Mouse (Mus musculus) neural tube, embryonic 15.5 days (tissue): Measurements from ENCODE around the gene Vmn2r29. TPM values are rescaled to one million over a fixed set of nuclear protein-coding genes. Genes with fewer than 3 reads are reported as not detected.
"Not testable (repeated sequence)": the region's sequence is repeated elsewhere in the genome, so short reads cannot be mapped to it uniquely, and the experiment has no call there.

Experiments used
- ATAC-seq: fragments of 200-750 bp; cut with Nextera tagmentation; 2 replicates; pipeline ENCODE4 v1.8.0; 2017; ENCODE audit warnings: mild to moderate bottlenecking, moderate TSS enrichment, moderate library complexity; ENCODE audit not compliant: low FRiP score
- H3K27ac ChIP-seq: fragments of 300-500 bp; sonication (generic); replicated peaks from 2 replicates; pipeline ENCODE4 v1.5.1; 2015; ENCODE audit warnings: mild to moderate bottlenecking, inconsistent platforms
- H3K27me3 ChIP-seq: fragments of 300-500 bp; sonication (generic); replicated peaks from 2 replicates; pipeline ENCODE4 v1.6.1; 2015; ENCODE audit warnings: inconsistent platforms
- H3K36me3 ChIP-seq: fragments of 300-500 bp; sonication (generic); 2 replicates; pipeline ENCODE4 v1.6.1; 2015; ENCODE audit warnings: inconsistent platforms
- H3K4me1 ChIP-seq: fragments of 300-500 bp; sonication (generic); 2 replicates; pipeline ENCODE4 v1.6.1; 2015; ENCODE audit warnings: inconsistent platforms
- H3K4me2 ChIP-seq: fragments of 300-500 bp; sonication (generic); 2 replicates; pipeline ENCODE4 v1.6.1; 2015; ENCODE audit warnings: inconsistent platforms, mild to moderate bottlenecking, moderate library complexity
- H3K4me3 ChIP-seq: fragments of 300-500 bp; sonication (generic); replicated peaks from 2 replicates; pipeline ENCODE4 v1.5.1; 2015; ENCODE audit warnings: mild to moderate bottlenecking, inconsistent platforms
- H3K9ac ChIP-seq: fragments of 300-500 bp; sonication (generic); replicated peaks from 2 replicates; pipeline ENCODE4 v1.6.1; 2015; ENCODE audit warnings: mild to moderate bottlenecking, inconsistent platforms
- H3K9me3 ChIP-seq: fragments of 300-500 bp; sonication (generic); replicated peaks from 2 replicates; pipeline ENCODE4 v1.6.1; 2016; ENCODE audit warnings: inconsistent platforms
- WGBS: fragments of 180-500 bp; shearing (Covaris S2); methylation state at CpG from one replicate; pipeline ENCODE4 v1.1.7; 2015; ENCODE audit warnings: mixed read lengths; 5-methylcytosine and 5-hydroxymethylcytosine counted together
- polyA plus RNA-seq: library from polyadenylated mRNA; unstranded; fragments of >200 nt; fragmentation: Nextera tagmentation; extraction: Ambion mirVana; gene quantifications from 2 replicates; pipeline ENCODE4 v1.2.1, GENCODE M21; 2015

Vmn2r29 gene
- 1.1 and 2.3 TPM in 2 replicates for polyA plus RNA-seq

GRCm38 (mm10) chr7:7247228-7247627 is at the start of gene Vmn2r29:
TSS of gene Vmn2r29 (minus strand) at chr7:7247328.
- no CpG with 5 or more reads among the region's 1 CpGs for WGBS

GRCm38 (mm10) chr7:7295595-7295994 is 48.5 kb upstream of the Vmn2r29 start:
- Histone ChIP-seq H3K27me3 (no peaks in the 10 kb centered on the region), H3K4me3 (no peak overlapping the region), H3K9me3 (no peaks in the 10 kb centered on the region), H3K4me2 (no peak overlapping the region), H3K9ac (no peak overlapping the region), H3K36me3 (peaks cover 51% of the 10 kb centered on the region), H3K4me1 (peaks cover 7% of the 10 kb centered on the region), H3K27ac (no peak overlapping the region)
- ATAC-seq, result no peak
- WGBS, result 85% methylated on average over 16 of the region's 16 CpGs

More at GRCm38 (mm10) chr7:7247228-7247627, at the start of gene Vmn2r29:
- H3K4me3 ChIP-seq, H3K4me1 ChIP-seq, H3K4me2 ChIP-seq, H3K36me3 ChIP-seq, ATAC-seq, H3K9me3 ChIP-seq, H3K27ac ChIP-seq, H3K9ac ChIP-seq, H3K27me3 ChIP-seq: not testable (repeated sequence)

DNA sequence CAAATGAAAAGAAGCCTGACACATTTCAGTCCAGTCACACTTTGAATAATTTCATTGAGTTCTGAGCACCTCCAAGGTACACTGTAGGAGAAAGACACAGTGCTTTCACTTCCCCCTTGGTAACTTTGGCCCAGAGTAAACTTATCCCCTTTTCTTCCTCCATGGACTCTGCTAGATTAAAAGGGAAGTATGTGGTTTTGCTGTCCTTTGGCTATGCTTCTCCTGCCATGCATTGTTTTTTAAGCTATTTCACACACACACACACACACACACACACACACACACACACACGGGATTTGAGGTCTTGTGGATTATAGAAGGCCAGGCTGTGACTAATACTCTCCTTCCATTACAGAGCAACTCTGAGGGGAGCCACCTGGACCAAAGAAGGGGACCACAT is 34.3 kb upstream of the Vmn2r29 start:
- Histone ChIP-seq H3K27me3 (no peaks in the 10 kb centered on the region), H3K4me1 (no peaks in the 10 kb centered on the region), H3K4me3 (no peak overlapping the region), H3K4me2 (no peak overlapping the region), H3K9ac (no peak overlapping the region), H3K9me3 (0 out of 2 replicates have a peak, but pooled peaks cover 3% of the 10 kb centered on the region), H3K27ac (no peak overlapping the region), H3K36me3 (peaks cover 31% of the 10 kb centered on the region)
- 83% methylated on average over 1 of the region's 1 CpGs for WGBS
- no peak for ATAC-seq

DNA sequence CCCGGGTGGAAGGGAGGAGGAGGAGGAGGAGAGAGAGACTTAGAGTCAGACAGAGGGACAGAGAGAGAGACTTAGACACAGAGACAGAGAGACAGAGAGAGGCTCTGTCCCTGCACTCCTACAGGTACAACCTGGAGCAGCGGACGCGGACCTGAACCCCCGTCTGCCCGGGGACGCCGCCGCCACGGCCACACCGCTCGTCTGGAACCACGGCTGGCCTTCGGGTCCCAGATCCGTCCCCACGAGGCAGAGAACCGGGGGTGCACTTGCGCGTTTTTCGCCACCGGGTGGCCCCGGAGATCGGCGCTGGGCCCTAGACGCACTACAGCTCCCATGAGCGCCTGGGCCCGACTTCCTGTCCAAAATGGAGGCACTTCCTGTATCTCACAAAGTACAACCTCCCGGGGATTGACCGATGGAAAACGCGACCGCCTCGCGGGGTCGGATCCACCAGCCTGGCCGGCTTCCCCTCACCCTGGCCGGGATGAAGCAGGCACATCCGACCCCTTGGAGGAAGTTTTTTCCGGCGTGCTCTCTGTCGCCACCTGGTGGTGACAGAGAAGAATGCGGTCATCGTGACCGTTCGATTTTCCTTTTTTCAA is 30.9 kb upstream of the Vmn2r29 start, which contains the start of gene Gm45844:
Gene Gm45844, minus strand, starts transcription at position 324 of the 602 bp plus-strand sequence.
- 42% methylated on average over 45 of the region's 45 CpGs for WGBS
- peak within 1 kb of the TSS; percentile 30 for H3K9ac ChIP-seq

GRCm38 (mm10) chr7:7277556-7277955 is 30.4 kb upstream of the Vmn2r29 start:
- not testable (repeated sequence) for H3K27me3 ChIP-seq, H3K9me3 ChIP-seq, H3K4me1 ChIP-seq, H3K36me3 ChIP-seq
- peak overlapping the region; percentile 47 for H3K4me2 ChIP-seq
- peak overlapping the region; percentile 41 for H3K4me3 ChIP-seq
- peak overlapping the region; percentile 69 for H3K27ac ChIP-seq
- 41% methylated on average over 24 of the region's 24 CpGs for WGBS
- peak overlapping the region; percentile 30 for H3K9ac ChIP-seq
- peak; percentile 80 for ATAC-seq

More for the DNA sequence above, 30.9 kb upstream of the Vmn2r29 start, which contains the start of gene Gm45844:
- ATAC-seq, result peak; percentile 99
- Histone ChIP-seq H3K4me2 (peak within 1 kb of the TSS; percentile 47), H3K4me3 (peak within 1 kb of the TSS; percentile 41), H3K27ac (peak within 1 kb of the TSS; percentile 69)
- not testable (repeated sequence) for H3K9me3 ChIP-seq, H3K27me3 ChIP-seq, H3K36me3 ChIP-seq, H3K4me1 ChIP-seq

DNA sequence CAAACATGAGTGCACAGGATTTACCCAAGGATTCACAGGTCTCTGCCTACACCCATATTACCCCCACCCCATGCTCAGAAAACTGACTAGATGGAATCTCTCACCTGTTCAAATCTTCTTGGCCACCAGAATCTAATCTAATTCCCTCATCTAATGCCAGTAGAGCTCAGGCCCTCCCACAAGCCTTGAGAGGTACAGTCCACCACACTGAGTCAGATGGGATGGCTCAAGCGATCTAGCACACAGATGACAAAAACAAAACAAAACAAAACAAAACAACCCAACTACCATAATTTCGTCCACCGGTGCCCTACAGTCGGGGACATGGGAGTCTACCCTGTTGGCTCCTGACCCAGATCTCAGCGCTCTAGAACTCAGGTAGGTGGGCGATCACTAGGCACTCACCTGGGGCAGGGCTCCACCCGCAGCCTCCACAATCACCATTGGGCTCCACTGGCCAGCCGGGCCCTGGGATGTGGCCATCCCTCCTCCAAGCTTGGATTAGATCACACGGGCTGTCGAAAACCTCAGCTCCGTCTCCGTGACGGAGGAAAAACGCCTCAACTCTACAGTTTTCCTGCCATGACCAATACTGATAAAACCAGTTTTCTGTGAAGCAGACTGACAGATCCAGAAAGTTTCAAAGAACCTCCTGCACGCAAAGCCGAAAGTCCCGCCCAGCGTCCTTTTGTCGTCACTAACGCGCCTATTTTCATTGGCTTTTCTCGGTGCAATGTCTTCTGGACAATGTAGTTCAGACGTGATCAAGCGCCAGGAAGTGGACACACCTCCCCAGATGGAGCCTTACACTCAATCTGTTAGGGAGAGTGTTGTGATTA is 37.6 kb downstream of the Vmn2r29 start, which contains the start of gene Zfp772:
Gene Zfp772, minus strand, starts transcription at position 686 of the 839 bp plus-strand sequence.
- H3K27ac ChIP-seq, H3K27me3 ChIP-seq, H3K9me3 ChIP-seq, H3K4me1 ChIP-seq: not testable (repeated sequence)
- peak within 1 kb of the TSS; percentile 72 for H3K4me2 ChIP-seq
- H3K9ac ChIP-seq, result peak within 1 kb of the TSS; percentile 47
- H3K36me3 ChIP-seq, result peaks cover 13% of the 10 kb centered on the region
- WGBS, result 1% methylated on average over 24 of the region's 24 CpGs
- peak within 1 kb of the TSS; percentile 52 for H3K4me3 ChIP-seq
- peak; percentile 69; the same call in 1 of the 2 replicates for ATAC-seq

DNA sequence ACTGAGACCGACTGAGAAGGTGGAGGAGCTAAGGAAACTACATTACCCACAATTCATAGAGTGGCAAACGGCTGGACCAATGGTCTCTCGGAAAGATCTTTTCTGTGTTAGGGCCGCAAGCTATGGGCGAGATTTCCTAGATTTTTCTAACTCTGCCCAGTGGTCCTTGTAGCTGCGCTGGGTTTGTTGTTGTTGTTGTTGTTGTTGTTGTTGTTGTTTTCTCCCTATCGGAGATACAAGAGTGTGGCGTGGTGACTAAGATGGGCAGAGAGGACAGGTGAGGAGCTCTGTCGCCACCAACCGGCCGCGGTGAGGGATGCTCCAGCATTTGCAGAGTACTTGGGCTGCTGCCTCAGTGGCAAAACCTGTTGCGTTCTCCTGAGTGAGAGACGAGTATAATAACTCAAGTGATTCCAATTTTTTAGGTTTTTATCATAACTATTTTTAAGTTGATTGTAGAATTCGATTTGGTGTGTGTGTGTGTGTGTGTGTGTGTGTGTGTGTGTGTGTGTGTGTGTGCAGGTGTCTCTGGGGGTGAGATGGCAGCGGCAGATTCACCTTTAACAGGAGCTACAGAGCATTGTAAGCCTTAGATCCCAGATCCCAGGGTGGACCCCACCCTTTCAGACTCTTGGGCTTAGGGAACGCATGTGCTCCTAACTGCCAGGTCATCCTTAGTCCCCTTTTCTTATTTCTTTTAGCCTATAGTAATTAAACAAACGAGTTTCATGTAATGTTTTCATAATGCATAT is 58.8 kb downstream of the Vmn2r29 start:
- H3K9me3 ChIP-seq, result no peaks in the 10 kb centered on the region
- WGBS, result 12% methylated on average over 18 of the region's 18 CpGs
- H3K9ac ChIP-seq, result peak overlapping the region; percentile 37; the same call in 1 of the 2 replicates

DNA sequence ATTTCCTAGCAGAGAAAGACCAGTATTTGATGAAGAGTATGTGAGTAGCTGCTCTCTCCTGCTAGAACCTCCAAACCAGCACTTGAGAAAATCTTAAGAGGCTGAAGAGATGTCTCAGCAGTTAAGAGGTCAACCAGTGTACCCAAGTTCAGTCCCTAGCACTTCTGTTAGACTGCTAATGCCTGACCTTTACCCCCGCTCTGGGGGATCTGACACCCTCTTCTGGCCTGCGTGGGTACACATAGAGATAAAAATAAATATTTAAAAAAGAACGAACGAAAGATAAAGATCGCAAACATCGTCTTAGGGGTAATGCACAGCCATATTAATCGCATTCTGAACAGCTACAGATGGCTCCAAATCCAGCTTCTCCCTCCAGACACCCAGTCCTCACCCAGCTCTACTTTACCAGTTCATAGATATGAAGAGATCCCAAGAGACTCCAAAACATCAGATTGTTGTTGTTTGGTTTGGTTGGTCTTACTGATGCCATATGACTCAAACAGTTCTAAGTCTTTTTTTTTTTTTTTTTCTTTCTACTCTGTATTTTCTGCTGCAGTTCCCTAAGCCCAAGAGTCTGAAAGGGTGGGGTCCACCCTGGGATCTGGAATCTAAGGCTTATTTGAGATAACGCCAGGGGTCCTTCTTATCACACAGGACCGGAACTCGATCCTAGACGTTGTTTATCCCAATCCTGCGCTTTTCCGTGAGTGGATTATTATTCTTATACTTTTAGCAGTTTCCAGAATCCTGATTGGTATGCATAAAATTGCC is 59.5 kb downstream of the Vmn2r29 start:
- Histone ChIP-seq H3K4me3 (peak overlapping the region; percentile 53), H3K9me3 (no peaks in the 10 kb centered on the region), H3K4me1 (peaks cover 5% of the 10 kb centered on the region; the same call in 1 of the 2 replicates), H3K27ac (no peak overlapping the region), H3K27me3 (no peaks in the 10 kb centered on the region), H3K4me2 (peak overlapping the region; percentile 54), H3K9ac (0 out of 2 replicates have a peak overlapping the region, but pooled peaks have one; percentile 37), H3K36me3 (peaks cover 12% of the 10 kb centered on the region)
- ATAC-seq, result peak; percentile 71
- WGBS, result 43% methylated on average over 13 of the region's 13 CpGs

More for the DNA sequence above, 58.8 kb downstream of the Vmn2r29 start:
- peak; percentile 97 for ATAC-seq
- H3K27ac ChIP-seq, result peak overlapping the region; percentile 39; the same call in 1 of the 2 replicates
- peak overlapping the region; percentile 54 for H3K4me2 ChIP-seq
- H3K4me3 ChIP-seq, result peak overlapping the region; percentile 53
- H3K27me3 ChIP-seq, result no peaks in the 10 kb centered on the region
- H3K4me1 ChIP-seq, result peaks cover 5% of the 10 kb centered on the region; the same call in 1 of the 2 replicates
- H3K36me3 ChIP-seq, result peaks cover 6% of the 10 kb centered on the region

DNA sequence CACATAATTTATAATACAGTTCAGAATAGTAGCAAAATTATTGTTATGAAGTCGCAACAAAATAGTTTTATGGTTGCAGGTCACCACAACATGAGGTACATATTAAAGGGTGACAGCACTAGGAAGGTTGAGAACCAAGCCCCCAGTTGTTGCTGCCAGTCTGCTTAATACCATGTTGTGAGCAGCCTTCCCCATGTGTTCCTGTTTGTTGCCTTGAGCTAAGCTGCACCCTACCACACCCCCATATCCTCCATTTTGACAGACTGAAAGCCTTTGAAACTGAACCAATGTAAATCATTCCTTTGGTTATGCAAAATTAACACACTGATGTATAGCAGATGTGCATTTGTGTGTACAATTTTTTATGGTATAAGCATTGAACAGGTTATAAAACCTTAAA is 61.2 kb downstream of the Vmn2r29 start:
- Histone ChIP-seq H3K27ac (no peak overlapping the region), H3K9ac (no peak overlapping the region), H3K27me3 (no peaks in the 10 kb centered on the region), H3K36me3 (peaks cover 29% of the 10 kb centered on the region), H3K9me3 (no peaks in the 10 kb centered on the region), H3K4me2 (no peak overlapping the region), H3K4me3 (no peak overlapping the region), H3K4me1 (peaks cover 5% of the 10 kb centered on the region; the same call in 1 of the 2 replicates)
- WGBS, result 88% methylated on average over 1 of the region's 1 CpGs
- no peak for ATAC-seq
